ENCODE assay signal across 12 mouse cellular contexts in genomic region chr5:34907910-34908725, GRCm38 (mm10). TPM values are rescaled to one million over a fixed set of nuclear protein-coding genes. Genes with fewer than 3 reads are reported as not detected.
DNase-seq lines count a peak whose midpoint lies in the region; ATAC-seq and TF ChIP-seq lines count a peak whose summit lies in the region.
"Had no signal": no experiment of that assay in that cellular context is flagged by ENCODE, and none has a peak within 500 bp of the region (broad histone marks: within the 10 kb centered on the region; RNA-seq: fewer than 3 reads in every experiment).

Gene Msantd1, plus strand, starts transcription at chr5:34908012.

- TF ChIP-seq POLR2A in lung, adult 2 months (IDR thresholded peaks at IDR 0.05; ENCODE audit: borderline replicate concordance, extremely low read depth, low read depth, low read length): no peak
- TF ChIP-seq POLR2A in thymus, adult 2 months (IDR thresholded peaks at IDR 0.05; ENCODE audit: control insufficient read depth, extremely low read depth, insufficient read depth, low read length, poor library complexity): no peak

- no peak within 1 kb of the TSS for H3K9ac ChIP-seq in limb, embryonic 15.5 days
- H3K9ac ChIP-seq: embryonic facial prominence, embryonic 13.5 days; neural tube, embryonic 13.5 days had no signal

- peak; percentile 91 for DNase-seq in heart, adult 11 months
- no peak for DNase-seq in heart, adult 9 months (ENCODE audit: low spot score in 2 of 2)
- DNase-seq in lung, adult 2 months: peak; percentile 17
- no peak for DNase-seq in lung, postnatal 4 days
- DNase-seq in thymus, adult 2 months: peak; percentile 52
- DNase-seq in right cerebral cortex, postnatal 14 days: no peak
- DNase-seq: gastrocnemius, adult 2 months; kidney, adult 18-20 months had no signal

- H3K4me1 ChIP-seq in lung, adult 2 months (ENCODE audit: control insufficient read depth, insufficient read depth, low read length): peaks cover 6% of the 10 kb centered on the region; the same call in 1 of the 2 replicates
- peaks cover 7% of the 10 kb centered on the region for H3K4me1 ChIP-seq in limb, embryonic 15.5 days
- peaks cover 28% of the 10 kb centered on the region for H3K4me1 ChIP-seq in thymus, adult 2 months (replicated peaks; ENCODE audit: control insufficient read depth, insufficient read depth, low read length)

- no peak for ATAC-seq in limb, embryonic 15.5 days (ENCODE audit: insufficient number of reproducible peaks, low FRiP score, low TSS enrichment, low read depth)
- no peak for ATAC-seq in CD4-positive, CD25-positive, alpha-beta regulatory T cell, adult 4 months

- H3K9me3 ChIP-seq in limb, embryonic 15.5 days: no peaks in the 10 kb centered on the region
- H3K9me3 ChIP-seq: embryonic facial prominence, embryonic 13.5 days; neural tube, embryonic 13.5 days had no signal

- peak within 1 kb of the TSS; percentile 13; the same call in 1 of the 2 replicates for H3K27ac ChIP-seq in limb, embryonic 15.5 days
- H3K27ac ChIP-seq in thymus, adult 2 months (ENCODE audit: control insufficient read depth, insufficient read depth, low read length): peak within 1 kb of the TSS; percentile 44
- H3K27ac ChIP-seq: embryonic facial prominence, embryonic 13.5 days; gastrocnemius, adult 2 months; neural tube, embryonic 13.5 days had no signal

- no peaks in the 10 kb centered on the region for H3K27me3 ChIP-seq in limb, embryonic 15.5 days
- no peaks in the 10 kb centered on the region for H3K27me3 ChIP-seq in thymus, adult 2 months (ENCODE audit: control insufficient read depth, insufficient read depth, low read length)
- H3K27me3 ChIP-seq: embryonic facial prominence, embryonic 13.5 days; neural tube, embryonic 13.5 days had no signal

- WGBS in lung, adult 2 months: 70% methylated on average over 6 of the region's 6 CpGs
- 68% methylated on average over 6 of the region's 6 CpGs for WGBS in limb, embryonic 15.5 days
- 17% methylated on average over 6 of the region's 6 CpGs for WGBS in thymus, adult 2 months

- peaks cover 66% of the 10 kb centered on the region for H3K36me3 ChIP-seq in limb, embryonic 15.5 days
- H3K36me3 ChIP-seq in thymus, adult 2 months (ENCODE audit: control insufficient read depth, insufficient read depth, low read length): no peaks in the 10 kb centered on the region

- no peak for TF ChIP-seq CTCF in lung, adult 2 months (IDR thresholded peaks at IDR 0.05; ENCODE audit: insufficient read depth, low read length)
- TF ChIP-seq CTCF in thymus, adult 2 months (IDR thresholded peaks at IDR 0.05; ENCODE audit: borderline replicate concordance, control insufficient read depth, extremely low read depth, insufficient read depth, low read length, poor library complexity): no peak

- H3K4me2 ChIP-seq in limb, embryonic 15.5 days: no peak within 1 kb of the TSS
- H3K4me2 ChIP-seq: embryonic facial prominence, embryonic 13.5 days; neural tube, embryonic 13.5 days had no signal

- no peak within 1 kb of the TSS for H3K4me3 ChIP-seq in lung, adult 2 months (replicated peaks; ENCODE audit: extremely low read depth, low read depth, low read length)
- no peak within 1 kb of the TSS for H3K4me3 ChIP-seq in limb, embryonic 15.5 days
- H3K4me3 ChIP-seq in thymus, adult 2 months (ENCODE audit: control insufficient read depth, insufficient read depth, low read length): no peak within 1 kb of the TSS
- H3K4me3 ChIP-seq: embryonic facial prominence, embryonic 13.5 days; gastrocnemius, adult 2 months; neural tube, embryonic 13.5 days had no signal

RNA-seq across cellular contexts. Expression of gene Msantd1, which starts in this region (rescaled TPM):
- polyA plus RNA-seq in lung, adult 2 months (2012; rRNA removed): 3.1 and 3.7 TPM in 2 replicates
- polyA plus RNA-seq in limb, embryonic 15.5 days (2015; fragmentation: Nextera tagmentation; extraction: Ambion mirVana): 0.68 and 0.82 TPM in 2 replicates
- 3.9 and 6.5 TPM in 2 replicates for polyA plus RNA-seq in thymus, adult 2 months (2012; rRNA removed)
- 1 to 10 TPM; 1.6 to 2.0 TPM for polyA plus RNA-seq in CD4-positive, CD25-positive, alpha-beta regulatory T cell, adult 4 months (2017; shearing (Covaris generic))

Comparison
In these comparisons a context has a peak if more than half of its experiments do, and no peak if none do; other contexts are left out.
1. DNase-seq: peak in heart, adult 11 months (single experiment), lung, adult 2 months (single experiment) and thymus, adult 2 months (single experiment); none in heart, adult 9 months (0 of 2), lung, postnatal 4 days (0 of 2) and right cerebral cortex, postnatal 14 days (single experiment).